Mouse (Mus musculus): ENCODE measurements at regions not wholly inside any gene's neighbourhood (a gene's known extent, or its start where the extent isn't known, plus 50 kb on each side); places are given as distances from the start of the nearest gene placed in this dataset.

GRCm38 (mm10) chr17:83958706-83959105 lies 110.9 kb upstream of the Haao start:
- no peaks in the 10 kb centered on the region for H3K36me3 ChIP-seq (replicated peaks; ENCODE audit: control insufficient read depth, insufficient read depth, low read depth, low read length)
- H3K27me3 ChIP-seq (ENCODE audit: control insufficient read depth, insufficient read depth, low read length), result no peaks in the 10 kb centered on the region
- peaks cover 22% of the 10 kb centered on the region for H3K4me1 ChIP-seq (ENCODE audit: control insufficient read depth, insufficient read depth, low read length)
- H3K9me3 ChIP-seq (replicated peaks; ENCODE audit: control insufficient read depth, low read length), result no peaks in the 10 kb centered on the region
- no peak overlapping the region for H3K4me2 ChIP-seq (ENCODE audit: low read depth, low read length)
- no peak overlapping the region for H3K4me3 ChIP-seq (ENCODE audit: low read depth, low read length)
- no peak overlapping the region for H3K9ac ChIP-seq (replicated peaks; ENCODE audit: low read length)
- 87% methylated on average over 3 of the region's 3 CpGs for WGBS
- peak overlapping the region; percentile 16; the same call in 1 of the 2 replicates for H3K27ac ChIP-seq (replicated peaks; ENCODE audit: low read depth, low read length)
- no peak for DNase-seq (ENCODE audit: low spot score)
- ATAC-seq (replicated peaks; ENCODE audit: insufficient number of reproducible peaks, low FRiP score, low TSS enrichment, low read depth), result no peak

GRCm38 (mm10) chr17:83957661-83958540 lies 110.1 kb upstream of the Haao start:
- Histone ChIP-seq H3K9me3 (replicated peaks; ENCODE audit: control insufficient read depth, low read length) (no peaks in the 10 kb centered on the region), H3K9ac (replicated peaks; ENCODE audit: low read length) (no peak overlapping the region), H3K27me3 (ENCODE audit: control insufficient read depth, insufficient read depth, low read length) (no peaks in the 10 kb centered on the region), H3K4me2 (ENCODE audit: low read depth, low read length) (no peak overlapping the region), H3K36me3 (replicated peaks; ENCODE audit: control insufficient read depth, insufficient read depth, low read depth, low read length) (no peaks in the 10 kb centered on the region), H3K27ac (replicated peaks; ENCODE audit: low read depth, low read length) (peak overlapping the region; percentile 16; the same call in 1 of the 2 replicates), H3K4me3 (ENCODE audit: low read depth, low read length) (no peak overlapping the region), H3K4me1 (ENCODE audit: control insufficient read depth, insufficient read depth, low read length) (peaks cover 24% of the 10 kb centered on the region)
- WGBS, result 53% methylated on average over 12 of the region's 12 CpGs
- no peak for DNase-seq (ENCODE audit: low spot score)
- ATAC-seq (replicated peaks; ENCODE audit: insufficient number of reproducible peaks, low FRiP score, low TSS enrichment, low read depth), result no peak

GRCm38 (mm10) chr17:83956821-83957565 lies 109.2 kb upstream of the Haao start:
- 42% methylated on average over 12 of the region's 12 CpGs for WGBS
- 0 out of 2 replicates have a peak overlapping the region, but pooled peaks have one; percentile 59 for H3K27ac ChIP-seq (replicated peaks; ENCODE audit: low read depth, low read length)
- no peak overlapping the region; the same call in 1 of the 2 replicates for H3K9ac ChIP-seq (replicated peaks; ENCODE audit: low read length)
- no peak overlapping the region for H3K4me3 ChIP-seq (ENCODE audit: low read depth, low read length)
- DNase-seq (ENCODE audit: low spot score) (peak; percentile 47), ATAC-seq (replicated peaks; ENCODE audit: insufficient number of reproducible peaks, low FRiP score, low TSS enrichment, low read depth) (no peak)
- peaks cover 24% of the 10 kb centered on the region for H3K4me1 ChIP-seq (ENCODE audit: control insufficient read depth, insufficient read depth, low read length)
- no peak overlapping the region for H3K4me2 ChIP-seq (ENCODE audit: low read depth, low read length)
- no peaks in the 10 kb centered on the region for H3K9me3 ChIP-seq (replicated peaks; ENCODE audit: control insufficient read depth, low read length)
- no peaks in the 10 kb centered on the region for H3K27me3 ChIP-seq (ENCODE audit: control insufficient read depth, insufficient read depth, low read length)
- H3K36me3 ChIP-seq (replicated peaks; ENCODE audit: control insufficient read depth, insufficient read depth, low read depth, low read length), result no peaks in the 10 kb centered on the region

DNA sequence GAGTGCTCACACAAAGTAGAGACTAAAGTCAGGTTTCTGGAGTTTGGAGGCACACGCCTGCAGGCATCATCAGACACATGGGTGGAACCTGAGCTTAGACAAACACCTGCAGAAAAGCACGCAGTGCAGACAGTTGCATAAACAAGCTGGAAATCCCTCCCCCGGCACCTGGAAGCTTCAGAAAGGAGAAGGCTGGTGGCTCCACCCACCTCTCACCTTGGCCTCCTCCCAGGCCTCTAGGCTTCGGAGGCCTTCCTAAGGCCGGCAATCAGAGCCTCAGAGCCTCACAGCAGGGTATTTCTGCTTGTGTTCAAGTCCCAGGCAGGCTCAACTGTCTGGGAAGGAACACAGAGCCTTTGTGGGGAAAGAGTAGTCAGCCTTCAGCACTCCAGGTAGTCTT lies 108.2 kb upstream of the Haao start:
- Histone ChIP-seq H3K9ac (replicated peaks; ENCODE audit: low read length) (peak overlapping the region; percentile 13; the same call in 1 of the 2 replicates), H3K4me2 (ENCODE audit: low read depth, low read length) (no peak overlapping the region), H3K27me3 (ENCODE audit: control insufficient read depth, insufficient read depth, low read length) (no peaks in the 10 kb centered on the region), H3K36me3 (replicated peaks; ENCODE audit: control insufficient read depth, insufficient read depth, low read depth, low read length) (no peaks in the 10 kb centered on the region), H3K4me1 (ENCODE audit: control insufficient read depth, insufficient read depth, low read length) (peaks cover 24% of the 10 kb centered on the region), H3K27ac (replicated peaks; ENCODE audit: low read depth, low read length) (peak overlapping the region; percentile 59), H3K9me3 (replicated peaks; ENCODE audit: control insufficient read depth, low read length) (no peaks in the 10 kb centered on the region), H3K4me3 (ENCODE audit: low read depth, low read length) (no peak overlapping the region)
- WGBS, result 32% methylated on average over 5 of the region's 5 CpGs
- peak; percentile 45 for DNase-seq (ENCODE audit: low spot score)
- no peak for ATAC-seq (replicated peaks; ENCODE audit: insufficient number of reproducible peaks, low FRiP score, low TSS enrichment, low read depth)

DNA sequence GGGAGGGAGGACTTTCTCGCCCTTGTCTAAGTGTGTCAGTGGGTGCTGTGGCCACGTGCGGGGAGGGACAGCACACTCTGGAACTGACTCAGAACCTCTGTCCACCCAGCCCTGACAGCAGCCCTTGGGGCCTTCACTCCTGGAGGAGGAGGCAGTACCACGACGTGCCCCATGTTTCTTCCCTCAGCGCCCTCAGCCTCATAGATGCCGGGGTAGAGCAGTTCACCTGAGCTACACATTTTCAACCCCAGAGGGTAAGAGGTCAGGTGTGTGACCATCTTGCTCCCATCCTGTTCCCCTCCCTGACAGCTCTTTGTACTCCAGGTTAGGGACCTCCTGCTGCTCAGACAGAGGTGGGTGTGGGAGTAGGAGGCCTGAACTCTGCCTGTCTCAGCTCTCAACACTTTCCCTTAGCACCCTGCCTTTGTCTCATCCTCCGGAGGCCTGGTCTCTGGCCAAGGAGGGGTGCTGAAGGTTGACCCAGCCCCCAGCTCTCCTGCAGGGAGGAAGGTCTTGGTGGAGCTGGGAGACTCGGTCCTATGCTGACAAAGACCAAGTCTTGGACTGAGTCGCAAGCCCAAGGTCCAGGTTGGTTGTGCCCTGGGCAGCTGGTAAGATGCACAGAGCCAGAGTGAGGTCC lies 107.4 kb upstream of the Haao start:
- peak; percentile 24; the same call in 1 of the 2 replicates for ATAC-seq (replicated peaks; ENCODE audit: insufficient number of reproducible peaks, low FRiP score, low TSS enrichment, low read depth)
- H3K4me3 ChIP-seq (ENCODE audit: low read depth, low read length), result no peak overlapping the region

DNA sequence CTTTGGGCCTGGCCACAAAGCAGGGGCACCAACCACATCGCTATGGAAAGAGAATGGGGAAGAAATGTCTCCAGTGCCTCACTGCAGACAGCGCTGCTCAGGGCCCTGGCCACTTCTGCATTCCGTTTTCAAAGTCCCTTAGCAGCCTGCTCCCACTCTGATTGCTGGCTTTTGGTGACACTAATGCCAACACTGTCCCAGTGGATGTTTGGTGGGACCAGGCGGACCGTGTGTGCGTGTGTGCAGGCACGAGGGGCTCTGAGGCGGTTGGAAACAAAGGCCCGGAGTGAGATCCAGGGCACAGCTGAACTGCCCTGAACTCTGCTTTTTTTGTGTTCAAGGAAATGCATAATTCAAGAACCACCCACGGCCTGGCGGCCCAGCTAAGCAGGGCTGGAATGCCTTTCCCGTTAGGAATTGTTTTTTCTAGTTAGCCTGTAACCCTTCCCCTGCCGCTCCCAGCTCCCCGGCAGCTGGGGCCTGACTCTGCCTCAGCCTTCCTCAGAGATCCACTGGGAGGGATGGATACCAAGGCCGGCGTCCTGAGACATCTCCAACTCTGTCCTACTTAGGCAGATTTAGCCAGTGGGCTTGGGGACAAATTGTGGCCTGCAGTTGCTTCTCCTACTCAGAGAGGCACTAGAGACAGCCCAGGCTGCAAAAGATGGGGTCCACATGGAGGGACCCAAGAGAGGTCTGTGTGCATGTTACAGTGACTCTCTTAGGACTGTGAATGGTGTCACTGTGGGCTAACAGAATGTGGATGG lies 106.7 kb upstream of the Haao start:
- peak overlapping the region; percentile 40 for H3K9ac ChIP-seq (replicated peaks; ENCODE audit: low read length)
- no peak overlapping the region for H3K4me2 ChIP-seq (ENCODE audit: low read depth, low read length)
- DNase-seq (ENCODE audit: low spot score) (peak; percentile 80), ATAC-seq (replicated peaks; ENCODE audit: insufficient number of reproducible peaks, low FRiP score, low TSS enrichment, low read depth) (peak; percentile 63)
- H3K4me3 ChIP-seq (ENCODE audit: low read depth, low read length), result no peak overlapping the region
- no peaks in the 10 kb centered on the region for H3K9me3 ChIP-seq (replicated peaks; ENCODE audit: control insufficient read depth, low read length)
- no peaks in the 10 kb centered on the region for H3K27me3 ChIP-seq (ENCODE audit: control insufficient read depth, insufficient read depth, low read length)
- H3K27ac ChIP-seq (replicated peaks; ENCODE audit: low read depth, low read length), result peak overlapping the region; percentile 90
- H3K4me1 ChIP-seq (ENCODE audit: control insufficient read depth, insufficient read depth, low read length), result peaks cover 28% of the 10 kb centered on the region
- WGBS, result 13% methylated on average over 16 of the region's 16 CpGs
- H3K36me3 ChIP-seq (replicated peaks; ENCODE audit: control insufficient read depth, insufficient read depth, low read depth, low read length), result no peaks in the 10 kb centered on the region

More for the DNA sequence above, 107.4 kb upstream of the Haao start:
- DNase-seq (ENCODE audit: low spot score), result no peak
- H3K4me2 ChIP-seq (ENCODE audit: low read depth, low read length), result no peak overlapping the region
- WGBS, result 61% methylated on average over 10 of the region's 10 CpGs
- H3K9me3 ChIP-seq (replicated peaks; ENCODE audit: control insufficient read depth, low read length), result no peaks in the 10 kb centered on the region
- H3K27me3 ChIP-seq (ENCODE audit: control insufficient read depth, insufficient read depth, low read length), result no peaks in the 10 kb centered on the region
- peak overlapping the region; percentile 32 for H3K9ac ChIP-seq (replicated peaks; ENCODE audit: low read length)
- no peaks in the 10 kb centered on the region for H3K36me3 ChIP-seq (replicated peaks; ENCODE audit: control insufficient read depth, insufficient read depth, low read depth, low read length)
- H3K4me1 ChIP-seq (ENCODE audit: control insufficient read depth, insufficient read depth, low read length), result peaks cover 26% of the 10 kb centered on the region
- peak overlapping the region; percentile 90 for H3K27ac ChIP-seq (replicated peaks; ENCODE audit: low read depth, low read length)

GRCm38 (mm10) chr17:83953656-83954055 lies 105.9 kb upstream of the Haao start:
- no peak overlapping the region for H3K4me3 ChIP-seq (ENCODE audit: low read depth, low read length)
- no peaks in the 10 kb centered on the region for H3K27me3 ChIP-seq (ENCODE audit: control insufficient read depth, insufficient read depth, low read length)
- H3K4me2 ChIP-seq (ENCODE audit: low read depth, low read length), result no peak overlapping the region
- ATAC-seq (replicated peaks; ENCODE audit: insufficient number of reproducible peaks, low FRiP score, low TSS enrichment, low read depth), result no peak
- peak; percentile 37 for DNase-seq (ENCODE audit: low spot score)
- H3K27ac ChIP-seq (replicated peaks; ENCODE audit: low read depth, low read length), result peak overlapping the region; percentile 90
- peaks cover 25% of the 10 kb centered on the region for H3K4me1 ChIP-seq (ENCODE audit: control insufficient read depth, insufficient read depth, low read length)
- no peaks in the 10 kb centered on the region for H3K9me3 ChIP-seq (replicated peaks; ENCODE audit: control insufficient read depth, low read length)
- H3K36me3 ChIP-seq (replicated peaks; ENCODE audit: control insufficient read depth, insufficient read depth, low read depth, low read length), result no peaks in the 10 kb centered on the region
- no peak overlapping the region for H3K9ac ChIP-seq (replicated peaks; ENCODE audit: low read length)
- 59% methylated on average over 7 of the region's 7 CpGs for WGBS
